ENCODE assay signal across 25 mouse cellular contexts in the genomic region with DNA sequence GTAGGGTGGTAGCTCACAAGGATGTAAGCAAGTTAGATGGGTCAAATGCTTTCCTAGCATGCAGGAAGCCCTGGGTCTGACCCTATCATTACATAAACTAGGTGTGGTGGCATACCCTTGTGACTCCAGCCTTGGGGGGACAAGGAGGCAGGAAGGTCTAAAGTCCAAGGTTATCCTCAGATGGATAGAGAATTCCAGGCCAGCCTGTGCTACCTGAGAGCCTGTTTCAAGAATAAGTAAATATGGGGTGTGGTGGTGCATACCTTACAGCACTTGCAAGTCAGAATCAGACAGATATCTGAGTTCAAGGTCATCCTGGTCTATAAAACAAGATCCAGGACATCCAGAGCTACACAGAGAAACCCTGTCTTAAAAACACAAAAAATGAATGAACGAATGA.
"Had no signal": no experiment of that assay in that cellular context is flagged by ENCODE, and none has a peak within 500 bp of the region (broad histone marks: within the 10 kb centered on the region; RNA-seq: fewer than 3 reads in every experiment).

No protein-coding gene starts in this region.

- H3K4me1 ChIP-seq: embryonic facial prominence, embryonic 12.5 days; embryonic facial prominence, embryonic 13.5 days; embryonic facial prominence, embryonic 15.5 days; forebrain, embryonic 10.5 days; forebrain, embryonic 12.5 days; forebrain, embryonic 13.5 days; forebrain, embryonic 15.5 days had no signal

- DNase-seq: cerebellum, adult 8-10 months; cerebellum, adult 9-10 months; cerebellum, adult 9-11 months; cerebellum, postnatal 10 days; cerebellum, postnatal 14 days; cerebellum, postnatal 25 days; cerebellum, postnatal 36 days; embryo, embryonic 11 days; forebrain, postnatal 0 days; gastrocnemius, adult 2 months; gastrocnemius, postnatal 10 days; gastrocnemius, postnatal 14 days; gastrocnemius, postnatal 25 days; gastrocnemius, postnatal 36 days; heart, adult 18-20 months; heart, adult 2 months had no signal

- H3K9me3 ChIP-seq: embryonic facial prominence, embryonic 10.5 days; embryonic facial prominence, embryonic 12.5 days; embryonic facial prominence, embryonic 13.5 days; embryonic facial prominence, embryonic 15.5 days; forebrain, embryonic 10.5 days; forebrain, embryonic 12.5 days; forebrain, embryonic 13.5 days; forebrain, embryonic 15.5 days had no signal

- H3K27me3 ChIP-seq: embryonic facial prominence, embryonic 12.5 days; embryonic facial prominence, embryonic 13.5 days; embryonic facial prominence, embryonic 15.5 days; forebrain, embryonic 12.5 days; forebrain, embryonic 13.5 days; forebrain, embryonic 15.5 days had no signal

- H3K4me3 ChIP-seq: embryonic facial prominence, embryonic 10.5 days; embryonic facial prominence, embryonic 12.5 days; embryonic facial prominence, embryonic 13.5 days; embryonic facial prominence, embryonic 15.5 days; erythroblast, embryonic 14.5 days; forebrain, embryonic 10.5 days; forebrain, embryonic 12.5 days; forebrain, embryonic 13.5 days; forebrain, embryonic 15.5 days; gastrocnemius, adult 2 months; heart, adult 2 months had no signal

- H3K27ac ChIP-seq: embryonic facial prominence, embryonic 10.5 days; embryonic facial prominence, embryonic 12.5 days; embryonic facial prominence, embryonic 13.5 days; embryonic facial prominence, embryonic 15.5 days; forebrain, embryonic 10.5 days; forebrain, embryonic 12.5 days; forebrain, embryonic 13.5 days; forebrain, embryonic 15.5 days; gastrocnemius, adult 2 months; heart, adult 2 months had no signal
